Mouse (Mus musculus) kidney, postnatal 4 days (tissue): ENCODE measurements at regions not wholly inside any gene's neighbourhood (a gene's known extent, or its start where the extent isn't known, plus 50 kb on each side); places are given as distances from the start of the nearest gene placed in this dataset.

Source experiments
- DNase-seq, 2 experiments: peaks; one replicate each; pipeline ENCODE4 v3.0.0; 2021; ENCODE audit warnings: mixed read lengths in 2 of 2

GRCm38 (mm10) chr3:52197982-52198750 lies 70.0 kb upstream of the Foxo1 start:
- DNase-seq = peak; percentile 44 to 63

- DNase-seq = peak; percentile 27 to 47
Measured at GRCm38 (mm10) chr3:52198751-52199738, 69.1 kb upstream of the Foxo1 start.

DNA sequence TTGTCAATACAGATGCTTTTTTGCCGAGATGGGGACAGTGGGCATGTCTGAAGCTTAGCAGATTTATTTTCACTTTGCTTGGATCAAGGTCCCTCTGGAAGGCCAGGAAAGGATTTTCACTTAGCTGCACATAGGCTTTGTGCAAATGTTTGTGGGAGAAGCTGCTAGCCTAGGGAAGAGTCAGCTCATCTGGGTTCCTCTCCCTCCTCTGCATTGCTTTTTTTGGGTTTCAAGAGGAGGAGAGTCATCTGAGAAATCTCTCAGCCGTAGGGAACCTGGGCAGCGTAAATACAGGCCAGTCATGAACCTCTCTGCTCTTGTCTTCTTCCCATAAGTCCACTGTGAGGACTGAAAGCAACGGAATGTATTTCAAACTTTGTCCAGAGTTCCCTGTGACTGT lies 68.0 kb upstream of the Foxo1 start:
- DNase-seq = no peak

DNA sequence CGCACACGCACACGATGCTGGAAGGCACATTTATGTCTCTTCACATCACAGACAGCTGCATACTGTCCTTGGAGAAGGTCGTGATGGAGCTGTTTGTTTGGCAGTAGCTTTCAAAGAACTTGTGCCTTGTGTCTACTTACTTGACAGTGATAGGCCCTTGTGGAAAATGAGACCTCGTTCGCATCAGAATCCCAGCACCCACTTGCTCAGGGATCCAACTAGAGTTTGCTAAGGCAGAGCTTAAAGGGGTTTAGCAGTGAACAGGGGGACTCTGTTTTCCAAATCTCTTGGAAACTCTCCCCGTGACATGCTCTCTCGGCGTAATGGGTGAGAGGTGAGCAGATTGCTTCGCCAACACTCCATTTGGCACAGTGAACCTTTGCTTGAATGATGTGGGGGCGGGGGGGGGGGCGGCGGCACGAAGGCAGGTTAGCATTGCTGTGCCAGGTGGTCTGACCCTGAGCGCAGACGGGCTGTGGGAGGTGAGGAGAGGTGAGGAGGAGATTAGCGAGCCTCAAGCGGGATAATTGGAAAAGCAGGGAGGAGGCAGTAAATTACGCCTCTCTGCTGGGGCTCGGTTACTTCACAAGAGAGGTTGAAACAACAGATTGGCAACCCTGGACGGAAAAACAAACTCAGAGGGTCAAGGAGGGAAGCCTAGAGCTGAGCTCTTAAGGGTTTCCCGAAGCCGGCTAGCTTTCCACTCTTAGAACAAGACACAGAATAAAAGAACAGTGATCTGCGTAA lies 57.4 kb upstream of the Foxo1 start:
- peak; percentile 33 to 54 for DNase-seq

GRCm38 (mm10) chr3:52211303-52211695 lies 56.8 kb upstream of the Foxo1 start:
- no peak for DNase-seq

DNA sequence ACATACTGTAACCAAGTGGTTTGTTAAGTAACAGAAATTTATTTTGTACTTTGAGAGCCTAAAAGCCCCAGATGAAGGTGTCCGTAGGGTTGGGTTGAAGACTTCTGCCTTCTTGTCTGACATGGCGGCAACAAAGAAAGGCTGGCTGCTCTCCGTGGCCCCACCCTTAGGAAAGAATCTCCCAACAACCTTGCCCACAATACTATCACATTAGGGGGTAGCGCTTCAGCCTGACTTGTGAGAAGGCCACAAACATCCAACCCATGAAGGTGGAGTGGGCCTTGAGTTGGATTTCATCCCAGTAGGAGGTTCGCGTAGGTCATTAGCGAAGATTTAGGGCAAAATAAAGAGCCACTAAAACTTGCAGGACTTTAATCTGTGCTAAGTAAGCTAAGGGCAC lies 54.0 kb upstream of the Foxo1 start:
- no peak for DNase-seq

- no peak for DNase-seq
Measured at GRCm38 (mm10) chr3:52215083-52215482, 53.1 kb upstream of the Foxo1 start.
